Mouse (Mus musculus) heart, embryonic 11.5 days (tissue): Measurements from ENCODE around the gene Cacna1g. TPM values are rescaled to one million over a fixed set of nuclear protein-coding genes. Genes with fewer than 3 reads are reported as not detected.
A peak's percentile ranks its signal among the peaks of the same experiment; 100 is the strongest.

ENCODE experiments used
- ATAC-seq: fragments of 200-750 bp; cut with Nextera tagmentation; replicated peaks from 2 replicates; pipeline ENCODE4 v1.8.0; 2017; ENCODE audit warnings: moderate library complexity; ENCODE audit not compliant: insufficient number of reproducible peaks, low FRiP score, low TSS enrichment
- H3K27ac ChIP-seq: fragments of 300-500 bp; sonication (generic); 2 replicates; pipeline ENCODE4 v1.5.1; 2014; ENCODE audit warnings: mild to moderate bottlenecking, low read depth, low read length
- H3K27me3 ChIP-seq: fragments of 300-500 bp; sonication (generic); 2 replicates; pipeline ENCODE4 v1.6.1; 2014; ENCODE audit warnings: mild to moderate bottlenecking, low read length, mixed read lengths; ENCODE audit not compliant: control insufficient read depth, insufficient read depth
- H3K36me3 ChIP-seq: fragments of 300-500 bp; sonication (generic); 2 replicates; pipeline ENCODE4 v1.6.1; 2014; ENCODE audit warnings: mild to moderate bottlenecking, low read length, moderate library complexity, mixed read lengths; ENCODE audit not compliant: control insufficient read depth, insufficient read depth
- H3K4me1 ChIP-seq: fragments of 300-500 bp; sonication (generic); 2 replicates; pipeline ENCODE4 v1.6.1; 2014; ENCODE audit warnings: low read length; ENCODE audit not compliant: control insufficient read depth, insufficient read depth
- H3K4me2 ChIP-seq: fragments of 300-500 bp; sonication (generic); 2 replicates; pipeline ENCODE4 v1.6.1; 2014; ENCODE audit warnings: mild to moderate bottlenecking, moderate library complexity
- H3K4me3 ChIP-seq: fragments of 300-500 bp; sonication (generic); 2 replicates; pipeline ENCODE4 v1.5.1; 2014; ENCODE audit warnings: low read depth, low read length
- H3K9ac ChIP-seq: fragments of 300-500 bp; sonication (generic); 2 replicates; pipeline ENCODE4 v1.6.1; 2014; ENCODE audit warnings: mild to moderate bottlenecking, low read depth, low read length, moderate library complexity
- H3K9me3 ChIP-seq: fragments of 300-500 bp; sonication (generic); replicated peaks from 2 replicates; pipeline ENCODE4 v1.6.1; 2016; ENCODE audit warnings: low read length; ENCODE audit not compliant: control insufficient read depth
- WGBS: fragments of 180-500 bp; shearing (Covaris S2); extraction: QIAGEN DNeasy Blood & Tissue Kit; methylation state at CpG from one replicate; pipeline ENCODE4 v1.1.7; 2014; ENCODE audit not compliant: insufficient replicate concordance; 5-methylcytosine and 5-hydroxymethylcytosine counted together
- polyA plus RNA-seq: library from polyadenylated mRNA; unstranded; fragments of >200 nt; fragmentation: Nextera tagmentation; extraction: Ambion mirVana; gene quantifications from 2 replicates; pipeline ENCODE4 v1.2.1, GENCODE M21; 2014

Gene Cacna1g
- polyA plus RNA-seq, 1 experiment from 2014 or later, result 4.3 TPM

DNA sequence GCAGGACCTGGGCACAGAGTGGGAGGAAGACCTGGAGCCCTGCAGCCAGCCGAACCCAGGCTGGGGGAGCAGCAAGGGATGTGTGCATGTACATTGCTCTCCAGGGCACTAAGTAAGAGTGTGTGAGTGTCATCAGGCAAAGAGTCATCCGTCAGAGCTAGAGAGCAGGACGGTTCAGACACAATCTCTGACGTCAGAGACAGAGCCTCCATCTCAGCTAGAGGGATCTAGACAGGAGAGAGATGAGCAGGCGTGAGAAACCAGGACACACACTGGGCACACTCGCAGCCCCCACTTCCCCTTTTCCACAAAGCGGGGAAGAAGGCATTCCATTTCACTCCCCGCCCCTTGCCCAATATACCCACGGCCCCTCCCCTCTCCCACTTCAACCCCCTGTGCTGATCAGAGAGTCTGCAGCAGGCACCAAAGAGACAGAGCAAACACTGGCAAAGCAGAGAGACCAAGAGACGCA, 61.0 kb downstream of the Cacna1g start:
- Histone ChIP-seq H3K9me3 (no peaks in the 10 kb centered on the region), H3K27ac (peak overlapping the region; percentile 66), H3K4me3 (peak overlapping the region; percentile 8; the same call in 1 of the 2 replicates), H3K27me3 (peaks cover 53% of the 10 kb centered on the region), H3K9ac (peak overlapping the region; percentile 16; the same call in 1 of the 2 replicates), H3K4me1 (peaks cover 37% of the 10 kb centered on the region), H3K4me2 (peak overlapping the region; percentile 54), H3K36me3 (no peaks in the 10 kb centered on the region)
- no peak; the same call in 1 of the 2 replicates for ATAC-seq
- WGBS, result 17% methylated on average over 10 of the region's 10 CpGs

DNA sequence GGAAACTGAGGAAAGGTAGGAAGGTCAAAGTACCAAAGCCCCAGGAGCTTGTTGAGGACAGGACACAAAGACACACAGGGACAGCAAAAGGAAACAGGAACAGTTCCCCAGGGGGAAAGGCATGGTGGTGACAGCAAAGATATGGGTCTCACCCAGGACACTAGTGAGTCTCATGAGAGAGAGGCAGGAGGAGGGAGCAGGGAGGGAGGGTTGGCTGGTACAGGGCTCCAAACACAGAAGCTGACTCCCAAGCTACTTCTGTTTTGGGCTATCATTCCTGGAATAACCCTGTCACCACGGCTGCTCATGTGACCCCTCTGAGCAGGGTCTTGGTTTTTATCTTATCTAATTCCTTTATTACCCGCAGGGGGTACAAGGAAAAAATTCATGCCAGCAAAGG, 61.4 kb downstream of the Cacna1g start:
- 2% methylated on average over 2 of the region's 2 CpGs for WGBS
- H3K27ac ChIP-seq, result peak overlapping the region; percentile 66
- H3K4me2 ChIP-seq, result peak overlapping the region; percentile 54
- 0 out of 2 replicates have a peak overlapping the region, but pooled peaks have one; percentile 16 for H3K9ac ChIP-seq
- H3K4me1 ChIP-seq, result peaks cover 40% of the 10 kb centered on the region
- H3K4me3 ChIP-seq, result peak overlapping the region; percentile 8; the same call in 1 of the 2 replicates
- ATAC-seq, result peak; percentile 19; the same call in 1 of the 2 replicates
- peaks cover 55% of the 10 kb centered on the region for H3K27me3 ChIP-seq
- no peaks in the 10 kb centered on the region for H3K9me3 ChIP-seq
- H3K36me3 ChIP-seq, result no peaks in the 10 kb centered on the region

DNA sequence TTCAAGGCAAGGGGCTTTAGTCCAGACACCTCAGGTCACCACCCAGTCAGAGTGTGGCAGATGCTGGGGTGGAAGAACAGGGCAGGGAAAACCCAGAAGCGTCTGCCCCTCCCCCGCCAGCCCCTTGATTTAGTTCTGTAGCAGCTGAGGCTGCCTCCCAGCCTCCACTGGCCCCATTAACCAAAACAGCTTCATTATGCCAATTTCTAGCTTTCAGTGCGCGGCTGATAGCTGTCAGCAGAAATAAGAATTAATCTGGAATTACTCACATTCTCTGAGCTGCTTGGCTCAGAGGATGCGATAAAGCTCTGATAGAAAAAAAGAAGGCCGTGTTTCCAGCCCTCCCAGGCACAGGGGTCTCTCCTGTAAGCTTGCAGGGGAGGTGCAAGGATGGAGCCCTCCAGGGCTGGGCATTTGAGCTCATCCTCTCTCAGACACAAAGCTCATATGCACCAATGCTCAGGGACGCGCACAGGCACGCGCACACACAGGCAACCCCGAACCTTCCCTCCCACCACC, 66.1 kb downstream of the Cacna1g start:
- Histone ChIP-seq H3K27me3 (peaks cover 26% of the 10 kb centered on the region), H3K9me3 (no peaks in the 10 kb centered on the region), H3K4me3 (no peak overlapping the region), H3K27ac (no peak overlapping the region), H3K4me1 (peaks cover 24% of the 10 kb centered on the region), H3K36me3 (no peaks in the 10 kb centered on the region), H3K9ac (no peak overlapping the region), H3K4me2 (no peak overlapping the region)
- 48% methylated on average over 11 of the region's 11 CpGs for WGBS
- no peak for ATAC-seq

DNA sequence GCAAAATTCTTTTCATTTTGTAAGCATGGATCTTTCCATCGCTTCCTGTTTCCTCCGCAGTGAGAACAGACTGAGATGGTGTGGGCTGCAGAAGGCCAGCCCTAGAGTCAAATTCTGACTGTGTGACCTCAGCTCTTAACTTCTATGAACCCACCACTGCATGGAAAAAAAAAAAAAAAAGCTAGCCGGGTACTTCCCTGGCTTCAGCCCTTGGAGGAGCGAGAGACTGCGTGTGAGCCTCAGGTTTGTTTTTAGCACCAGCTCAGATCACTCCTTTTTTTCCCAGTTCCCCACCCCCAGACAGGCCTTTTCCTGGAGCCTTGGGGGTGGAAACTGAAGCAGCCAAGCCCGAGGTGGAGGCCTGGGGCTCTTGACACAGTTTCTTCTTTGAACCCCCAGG, 68.7 kb downstream of the Cacna1g start:
- 30% methylated on average over 6 of the region's 6 CpGs for WGBS
- no peaks in the 10 kb centered on the region for H3K9me3 ChIP-seq
- no peak overlapping the region for H3K4me3 ChIP-seq
- H3K27me3 ChIP-seq, result peaks cover 23% of the 10 kb centered on the region
- no peaks in the 10 kb centered on the region for H3K36me3 ChIP-seq
- H3K4me2 ChIP-seq, result no peak overlapping the region
- no peak overlapping the region for H3K9ac ChIP-seq
- no peak for ATAC-seq
- H3K4me1 ChIP-seq, result peaks cover 17% of the 10 kb centered on the region
- no peak overlapping the region for H3K27ac ChIP-seq

DNA sequence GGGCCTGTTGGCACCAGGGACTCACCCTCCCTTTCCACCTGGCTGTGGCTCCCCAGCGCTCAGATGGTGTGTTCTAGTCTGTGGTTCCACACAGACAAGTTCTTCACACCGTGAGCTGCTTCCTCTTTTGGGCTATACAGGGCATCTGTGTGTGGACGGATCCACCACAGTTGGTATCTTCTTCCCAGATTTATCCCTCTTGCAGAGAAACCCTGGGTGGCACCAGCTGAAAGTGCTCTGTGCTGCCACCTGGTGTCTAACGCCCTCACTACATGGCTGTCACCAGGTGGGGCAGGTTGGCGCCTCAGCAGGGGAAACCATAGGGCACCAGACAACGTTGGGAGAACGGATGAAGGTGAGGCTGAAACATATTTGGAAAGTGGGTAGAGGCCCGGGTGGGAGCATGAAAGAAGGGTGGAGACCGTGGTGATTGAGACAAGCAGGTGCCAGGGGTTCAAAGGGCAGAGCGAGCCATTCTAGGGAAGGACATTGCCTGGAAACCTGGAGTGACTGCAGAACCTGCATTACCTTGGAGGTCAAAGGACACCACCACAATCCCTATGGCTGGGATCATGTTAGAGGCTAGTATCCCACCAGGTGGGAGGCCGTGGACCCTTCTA, 69.2 kb downstream of the Cacna1g start:
- Histone ChIP-seq H3K27ac (no peak overlapping the region), H3K27me3 (peaks cover 19% of the 10 kb centered on the region), H3K4me1 (peaks cover 17% of the 10 kb centered on the region), H3K9me3 (no peaks in the 10 kb centered on the region), H3K9ac (no peak overlapping the region), H3K4me2 (no peak overlapping the region), H3K36me3 (no peaks in the 10 kb centered on the region), H3K4me3 (no peak overlapping the region)
- WGBS, result 21% methylated on average over 11 of the region's 11 CpGs
- 0 out of 2 replicates have a peak, but pooled peaks have one; percentile 21 for ATAC-seq

DNA sequence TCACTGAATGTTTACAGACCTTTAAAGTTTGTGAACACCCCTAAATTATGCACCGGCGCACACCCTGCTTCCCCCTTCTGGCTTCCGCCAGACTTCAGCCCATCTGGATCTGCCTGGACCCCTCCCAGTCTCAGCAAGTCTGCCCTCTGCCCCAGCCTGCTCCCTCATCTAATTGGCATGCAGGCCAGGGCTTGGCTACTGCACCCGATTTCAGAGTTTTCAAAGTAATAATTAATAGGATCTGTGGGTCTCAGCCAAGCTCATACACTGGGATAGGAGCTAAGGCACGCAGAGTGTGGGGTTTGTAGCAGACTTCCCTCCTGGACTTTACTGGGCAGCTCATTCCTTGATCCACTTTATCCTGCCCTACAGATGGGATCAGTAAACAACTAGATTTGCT, 69.8 kb downstream of the Cacna1g start:
- H3K4me1 ChIP-seq, result peaks cover 13% of the 10 kb centered on the region
- H3K4me3 ChIP-seq, result no peak overlapping the region
- H3K9me3 ChIP-seq, result no peaks in the 10 kb centered on the region
- 0 out of 2 replicates have a peak, but pooled peaks have one; percentile 4 for ATAC-seq
- H3K4me2 ChIP-seq, result no peak overlapping the region
- no peak overlapping the region for H3K27ac ChIP-seq
- H3K27me3 ChIP-seq, result peaks cover 15% of the 10 kb centered on the region
- no peaks in the 10 kb centered on the region for H3K36me3 ChIP-seq
- 45% methylated on average over 5 of the region's 5 CpGs for WGBS
- H3K9ac ChIP-seq, result no peak overlapping the region

DNA sequence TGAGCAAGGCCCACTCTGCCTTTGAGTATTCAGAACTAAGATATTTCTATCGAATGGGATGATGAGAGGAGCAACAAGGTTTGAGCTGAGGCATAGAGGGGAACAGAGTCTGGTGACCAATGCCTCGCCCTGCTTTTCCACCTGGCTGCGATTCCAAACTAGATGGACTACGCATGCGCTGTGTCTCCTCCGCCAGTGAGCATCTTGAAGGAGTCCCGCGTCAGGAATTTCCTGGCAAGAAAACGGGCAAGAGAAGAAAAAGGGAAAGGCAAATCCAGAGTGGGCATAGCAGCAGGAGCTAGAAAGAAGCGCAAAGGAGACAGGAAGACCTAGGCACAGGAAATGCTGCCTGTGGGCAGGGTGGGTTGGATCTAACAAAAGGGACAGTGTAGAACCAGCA, 70.2 kb downstream of the Cacna1g start:
- Histone ChIP-seq H3K9ac (no peak overlapping the region), H3K4me1 (peaks cover 10% of the 10 kb centered on the region; the same call in 1 of the 2 replicates), H3K27ac (no peak overlapping the region), H3K36me3 (no peaks in the 10 kb centered on the region), H3K4me2 (no peak overlapping the region), H3K4me3 (no peak overlapping the region), H3K27me3 (peaks cover 15% of the 10 kb centered on the region), H3K9me3 (no peaks in the 10 kb centered on the region)
- 80% methylated on average over 10 of the region's 10 CpGs for WGBS
- no peak for ATAC-seq

DNA sequence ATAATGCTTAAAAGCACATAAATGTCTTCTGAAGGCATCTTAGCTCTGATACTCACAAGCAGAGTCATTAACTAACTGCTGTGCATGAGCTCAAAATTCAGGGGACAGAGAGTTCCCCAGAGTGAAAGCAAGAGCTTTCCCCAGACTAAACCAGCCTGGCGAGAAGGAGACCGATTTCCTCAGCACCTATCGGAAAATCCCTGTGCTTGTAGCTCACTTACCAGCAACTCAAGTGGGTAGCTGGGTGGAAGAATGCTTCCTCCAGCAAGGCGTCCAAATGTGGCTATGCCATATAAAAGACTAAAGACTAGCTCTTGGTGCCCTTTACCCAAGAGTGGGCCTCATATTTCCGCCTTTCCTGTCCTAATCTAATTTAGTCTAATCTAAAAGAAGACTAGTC, 71.3 kb downstream of the Cacna1g start:
- H3K4me2 ChIP-seq, result no peak overlapping the region
- H3K27me3 ChIP-seq, result peaks cover 12% of the 10 kb centered on the region
- H3K27ac ChIP-seq, result no peak overlapping the region
- peaks cover 9% of the 10 kb centered on the region; the same call in 1 of the 2 replicates for H3K4me1 ChIP-seq
- no peaks in the 10 kb centered on the region for H3K36me3 ChIP-seq
- WGBS, result 71% methylated on average over 5 of the region's 5 CpGs
- ATAC-seq, result no peak
- H3K9me3 ChIP-seq, result no peaks in the 10 kb centered on the region
- H3K4me3 ChIP-seq, result no peak overlapping the region
- H3K9ac ChIP-seq, result no peak overlapping the region
